ENCODE assay signal across 8 mouse cellular contexts in the genomic region with DNA sequence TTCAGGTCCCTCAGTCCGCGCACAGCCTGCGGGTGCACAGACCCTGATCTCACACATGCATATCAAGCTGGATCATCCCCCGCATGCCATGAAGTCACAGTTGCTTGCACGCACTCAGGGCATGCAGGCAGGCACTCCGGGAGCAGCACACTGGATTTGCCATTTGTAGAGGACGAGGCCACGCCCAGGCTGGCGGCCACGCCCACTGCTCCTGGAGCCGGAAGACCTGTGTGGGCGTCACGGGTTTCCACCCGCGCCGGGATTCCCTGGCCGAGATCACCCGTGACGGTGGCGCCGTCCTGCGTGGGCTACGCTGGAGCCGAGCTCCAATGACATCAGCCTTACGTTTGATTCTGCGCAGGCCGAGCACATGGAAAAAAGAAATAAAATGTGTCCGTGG. TPM values are rescaled to one million over a fixed set of nuclear protein-coding genes. Genes with fewer than 3 reads are reported as not detected.
A peak's percentile ranks its signal among the peaks of the same experiment; 100 is the strongest.
DNase-seq lines count a peak whose midpoint lies in the region; ATAC-seq and TF ChIP-seq lines count a peak whose summit lies in the region.

No protein-coding gene starts in this region.

- ATAC-seq in embryonic facial prominence, embryonic 12.5 days (ENCODE audit: insufficient number of reproducible peaks, insufficient read depth, low FRiP score, low TSS enrichment), result no peak
- ATAC-seq in limb, embryonic 13.5 days (ENCODE audit: low FRiP score, low read depth), result peak; percentile 48; the same call in 1 of the 2 replicates
- peak; percentile 53 for ATAC-seq in midbrain, embryonic 14.5 days (ENCODE audit: low FRiP score, low TSS enrichment)

- H3K27ac ChIP-seq in embryonic facial prominence, embryonic 12.5 days, result peak overlapping the region; percentile 90
- peak overlapping the region; percentile 92 for H3K27ac ChIP-seq in heart, adult 2 months
- H3K27ac ChIP-seq in kidney, adult 2 months (ENCODE audit: insufficient read depth, low read depth, low read length), result peak overlapping the region; percentile 65
- H3K27ac ChIP-seq in limb, embryonic 13.5 days, result peak overlapping the region; percentile 90
- peak overlapping the region; percentile 41; the same call in 1 of the 2 replicates for H3K27ac ChIP-seq in midbrain, embryonic 14.5 days (replicated peaks; ENCODE audit: low read depth, low read length)
- H3K27ac ChIP-seq in spleen, adult 2 months (ENCODE audit: insufficient read depth, low read length), result no peak overlapping the region

- no peaks in the 10 kb centered on the region for H3K79me2 ChIP-seq in heart, adult 2 months (replicated peaks; ENCODE audit: control insufficient read depth, insufficient read depth, low read length)

- H3K4me1 ChIP-seq in embryonic facial prominence, embryonic 12.5 days, result peaks cover 61% of the 10 kb centered on the region
- peaks cover 31% of the 10 kb centered on the region for H3K4me1 ChIP-seq in heart, adult 2 months (ENCODE audit: control insufficient read depth, insufficient read depth, low read length)
- H3K4me1 ChIP-seq in kidney, adult 2 months (ENCODE audit: control insufficient read depth, insufficient read depth, low read length), result peaks cover 18% of the 10 kb centered on the region
- H3K4me1 ChIP-seq in limb, embryonic 13.5 days, result peaks cover 66% of the 10 kb centered on the region
- H3K4me1 ChIP-seq in midbrain, embryonic 14.5 days (ENCODE audit: control insufficient read depth, insufficient read depth, low read length), result peaks cover 37% of the 10 kb centered on the region
- H3K4me1 ChIP-seq in spleen, adult 2 months (ENCODE audit: control insufficient read depth, insufficient read depth, insufficient read length), result peaks cover 46% of the 10 kb centered on the region

- TF ChIP-seq EP300 in heart, adult 2 months (IDR thresholded peaks at IDR 0.05; ENCODE audit: insufficient read depth, low read depth, low read length), result no peak; the same call in 1 of the 2 replicates

- DNase-seq in 416B (ENCODE audit: low read depth), result peak; percentile 85
- DNase-seq in adrenal gland, postnatal 14 days, result peak; percentile 92
- DNase-seq in heart, adult 2 months, result peak; percentile 88
- peak; percentile 94 for DNase-seq in kidney, adult 2 months
- DNase-seq in midbrain, embryonic 14.5 days, result peak; percentile 86
- DNase-seq in spleen, adult 2 months (ENCODE audit: low read depth in 1 of 2, low spot score in 2 of 2), result peak in 1 of 2 experiments; percentile 68

- peak overlapping the region; percentile 65 for H3K4me2 ChIP-seq in embryonic facial prominence, embryonic 12.5 days (replicated peaks)
- peak overlapping the region; percentile 71 for H3K4me2 ChIP-seq in limb, embryonic 13.5 days (replicated peaks)
- H3K4me2 ChIP-seq in midbrain, embryonic 14.5 days (ENCODE audit: low read length), result peak overlapping the region; percentile 71

- H3K9ac ChIP-seq in embryonic facial prominence, embryonic 12.5 days, result peak overlapping the region; percentile 34
- peak overlapping the region; percentile 53 for H3K9ac ChIP-seq in heart, adult 2 months (ENCODE audit: low read depth, low read length)
- peak overlapping the region; percentile 59; the same call in 1 of the 2 replicates for H3K9ac ChIP-seq in limb, embryonic 13.5 days
- H3K9ac ChIP-seq in midbrain, embryonic 14.5 days (replicated peaks; ENCODE audit: low read length), result peak overlapping the region; percentile 36

- H3K4me3 ChIP-seq in embryonic facial prominence, embryonic 12.5 days, result peak overlapping the region; percentile 39
- peak overlapping the region; percentile 31 for H3K4me3 ChIP-seq in heart, adult 2 months
- peak overlapping the region; percentile 24; the same call in 1 of the 2 replicates for H3K4me3 ChIP-seq in kidney, adult 2 months (ENCODE audit: insufficient read depth, low read depth, low read length)
- peak overlapping the region; percentile 38 for H3K4me3 ChIP-seq in limb, embryonic 13.5 days
- peak overlapping the region; percentile 29 for H3K4me3 ChIP-seq in midbrain, embryonic 14.5 days (replicated peaks; ENCODE audit: low read depth, low read length)
- peak overlapping the region; percentile 43; the same call in 1 of the 2 replicates for H3K4me3 ChIP-seq in spleen, adult 2 months (ENCODE audit: extremely low read depth, insufficient read depth, insufficient read length)

- WGBS in embryonic facial prominence, embryonic 12.5 days, result 2% methylated on average over 28 of the region's 28 CpGs
- WGBS in heart, adult 2 months, result 1% methylated on average over 28 of the region's 28 CpGs
- WGBS in kidney, adult 2 months, result 1% methylated on average over 28 of the region's 28 CpGs
- WGBS in limb, embryonic 13.5 days, result 3% methylated on average over 28 of the region's 28 CpGs
- WGBS in midbrain, embryonic 14.5 days, result 5% methylated on average over 28 of the region's 28 CpGs
- WGBS in spleen, adult 2 months, result 2% methylated on average over 28 of the region's 28 CpGs

- TF ChIP-seq CTCF in heart, adult 2 months (IDR thresholded peaks at IDR 0.05), result no peak
- no peak for TF ChIP-seq CTCF in kidney, adult 2 months (conservative IDR thresholded peaks at IDR 0.05; ENCODE audit: insufficient read depth, insufficient read length, low read depth, low read length)
- no peak for TF ChIP-seq CTCF in spleen, adult 2 months (IDR thresholded peaks at IDR 0.05; ENCODE audit: extremely low read depth, insufficient read depth, insufficient read length, insufficient replicate concordance)

- intact Hi-C loops in heart, adult 2 months (cut with DNase I), result no loop called here

- peak; percentile 53; the same call in 1 of the 2 replicates for TF ChIP-seq POLR2A in heart, adult 2 months (IDR thresholded peaks at IDR 0.05; ENCODE audit: insufficient read depth, low read depth, low read length)
- TF ChIP-seq POLR2A in kidney, adult 2 months (IDR thresholded peaks at IDR 0.05; ENCODE audit: low read depth, low read length), result no peak
- no peak for TF ChIP-seq POLR2A in spleen, adult 2 months (IDR thresholded peaks at IDR 0.05; ENCODE audit: low read depth, low read length)

- H3K9me3 ChIP-seq in embryonic facial prominence, embryonic 12.5 days, result no peaks in the 10 kb centered on the region
- H3K9me3 ChIP-seq in limb, embryonic 13.5 days, result no peaks in the 10 kb centered on the region
- H3K9me3 ChIP-seq in midbrain, embryonic 14.5 days (ENCODE audit: control insufficient read depth, low read length), result no peaks in the 10 kb centered on the region

- peaks cover 9% of the 10 kb centered on the region for H3K27me3 ChIP-seq in embryonic facial prominence, embryonic 12.5 days
- no peaks in the 10 kb centered on the region for H3K27me3 ChIP-seq in heart, adult 2 months (ENCODE audit: control insufficient read depth, insufficient read depth, low read length)
- H3K27me3 ChIP-seq in kidney, adult 2 months (replicated peaks; ENCODE audit: control insufficient read depth, insufficient read depth, low read length), result no peaks in the 10 kb centered on the region
- 0 out of 2 replicates have a peak, but pooled peaks cover under 1% of the 10 kb centered on the region for H3K27me3 ChIP-seq in limb, embryonic 13.5 days
- peaks cover 23% of the 10 kb centered on the region; the same call in 1 of the 2 replicates for H3K27me3 ChIP-seq in midbrain, embryonic 14.5 days (ENCODE audit: control insufficient read depth, insufficient read depth, low read length)
- H3K27me3 ChIP-seq in spleen, adult 2 months (ENCODE audit: control insufficient read depth, insufficient read depth, low read length), result no peaks in the 10 kb centered on the region

- H3K36me3 ChIP-seq in embryonic facial prominence, embryonic 12.5 days, result no peaks in the 10 kb centered on the region
- H3K36me3 ChIP-seq in heart, adult 2 months (ENCODE audit: control insufficient read depth, insufficient read depth, low read length), result no peaks in the 10 kb centered on the region
- no peaks in the 10 kb centered on the region for H3K36me3 ChIP-seq in kidney, adult 2 months (ENCODE audit: control insufficient read depth, insufficient read depth, low read length)
- no peaks in the 10 kb centered on the region for H3K36me3 ChIP-seq in limb, embryonic 13.5 days
- H3K36me3 ChIP-seq in midbrain, embryonic 14.5 days (ENCODE audit: control insufficient read depth, insufficient read depth, low read length), result no peaks in the 10 kb centered on the region
- no peaks in the 10 kb centered on the region for H3K36me3 ChIP-seq in spleen, adult 2 months (ENCODE audit: control insufficient read depth, insufficient read depth, low read length)

RNA-seq across cellular contexts. Expression of a gene that starts 9.8 kb away (rescaled TPM):
- 29.8 and 91.3 TPM in 2 replicates for total RNA-seq in adrenal gland, postnatal 14 days (2021)
- polyA plus RNA-seq in embryonic facial prominence, embryonic 12.5 days (2016; fragmentation: Nextera tagmentation; extraction: Ambion mirVana), result 15.9 and 20.5 TPM in 2 replicates
- 10 to 100 TPM; 10.9 to 13.9 TPM for total RNA-seq in heart, adult 2 months (2021)
- 10.0 and 10.1 TPM in 2 replicates for polyA plus RNA-seq in heart, adult 2 months (2012; rRNA removed)
- 10.1 and 11.3 TPM in 2 replicates for polyA plus RNA-seq in kidney, adult 2 months (2012; rRNA removed)
- polyA plus RNA-seq in limb, embryonic 13.5 days (2015; fragmentation: Nextera tagmentation; extraction: Ambion mirVana), result 32.3 and 32.7 TPM in 2 replicates
- 4.3 and 8.0 TPM in 2 replicates for polyA plus RNA-seq in midbrain, embryonic 14.5 days (2014; fragmentation: Nextera tagmentation; extraction: Ambion mirVana)
- polyA plus RNA-seq in spleen, adult 2 months (2012; rRNA removed), result 35.7 and 46.8 TPM in 2 replicates

RNA-seq across cellular contexts. Expression of a gene that starts 21.6 kb away (rescaled TPM):
- total RNA-seq in adrenal gland, postnatal 14 days (2021), result 14.9 and 15.8 TPM in 2 replicates
- polyA plus RNA-seq in embryonic facial prominence, embryonic 12.5 days (2016; fragmentation: Nextera tagmentation; extraction: Ambion mirVana), result 70.3 TPM in 2 replicates
- total RNA-seq in heart, adult 2 months (2021), result 1 to 10 TPM; 3.6 to 5.4 TPM
- polyA plus RNA-seq in heart, adult 2 months (2012; rRNA removed), result 5.4 and 7.4 TPM in 2 replicates
- 8.5 and 10.1 TPM in 2 replicates for polyA plus RNA-seq in kidney, adult 2 months (2012; rRNA removed)
- polyA plus RNA-seq in limb, embryonic 13.5 days (2015; fragmentation: Nextera tagmentation; extraction: Ambion mirVana), result 54.6 and 63.2 TPM in 2 replicates
- 13.9 and 20.0 TPM in 2 replicates for polyA plus RNA-seq in midbrain, embryonic 14.5 days (2014; fragmentation: Nextera tagmentation; extraction: Ambion mirVana)
- 11.0 and 13.2 TPM in 2 replicates for polyA plus RNA-seq in spleen, adult 2 months (2012; rRNA removed)

RNA-seq across cellular contexts. Expression of a gene that starts 38.9 kb away (rescaled TPM):
- 252 and 257 TPM in 2 replicates for total RNA-seq in adrenal gland, postnatal 14 days (2021)
- 308 and 322 TPM in 2 replicates for polyA plus RNA-seq in embryonic facial prominence, embryonic 12.5 days (2016; fragmentation: Nextera tagmentation; extraction: Ambion mirVana)
- 100 to 1,000 TPM; 126 to 133 TPM for total RNA-seq in heart, adult 2 months (2021)
- polyA plus RNA-seq in heart, adult 2 months (2012; rRNA removed), result 151 and 188 TPM in 2 replicates
- 375 and 474 TPM in 2 replicates for polyA plus RNA-seq in kidney, adult 2 months (2012; rRNA removed)
- polyA plus RNA-seq in limb, embryonic 13.5 days (2015; fragmentation: Nextera tagmentation; extraction: Ambion mirVana), result 306 and 335 TPM in 2 replicates
- polyA plus RNA-seq in midbrain, embryonic 14.5 days (2014; fragmentation: Nextera tagmentation; extraction: Ambion mirVana), result 331 and 393 TPM in 2 replicates
- polyA plus RNA-seq in spleen, adult 2 months (2012; rRNA removed), result 123 and 133 TPM in 2 replicates
